Mouse (Mus musculus) embryonic facial prominence, embryonic 14.5 days (tissue): ENCODE data around the gene Herc1. TPM values are rescaled to one million over a fixed set of nuclear protein-coding genes. Genes with fewer than 3 reads are reported as not detected.

ENCODE experiments used
- ATAC-seq: fragments of 200-750 bp; cut with Nextera tagmentation; 2 replicates; pipeline ENCODE4 v1.8.0; 2017; ENCODE audit warnings: low read depth, moderate number of reproducible peaks, moderate TSS enrichment
- DNase-seq: peaks from one replicate; pipeline ENCODE4 v3.0.0-alpha.2; 2015; ENCODE audit warnings: low spot score
- H3K27ac ChIP-seq: fragments of 300-500 bp; sonication (generic); replicated peaks from 2 replicates; pipeline ENCODE4 v1.5.1; 2014; ENCODE audit warnings: low read depth, mild to moderate bottlenecking, low read length, moderate library complexity
- H3K27me3 ChIP-seq: fragments of 300-500 bp; sonication (generic); replicated peaks from 2 replicates; pipeline ENCODE4 v1.6.1; 2014; ENCODE audit warnings: low read length; ENCODE audit not compliant: control insufficient read depth, insufficient read depth
- H3K36me3 ChIP-seq: fragments of 300-500 bp; sonication (generic); 2 replicates; pipeline ENCODE4 v1.6.1; 2014; ENCODE audit warnings: low read length, mixed read lengths; ENCODE audit not compliant: control insufficient read depth, insufficient read depth
- H3K4me1 ChIP-seq: fragments of 300-500 bp; sonication (generic); 2 replicates; pipeline ENCODE4 v1.6.1; 2014; ENCODE audit warnings: antibody characterized with exemption, low read length; ENCODE audit not compliant: control insufficient read depth, insufficient read depth
- H3K4me2 ChIP-seq: fragments of 300-500 bp; sonication (generic); 2 replicates; pipeline ENCODE4 v1.6.1; 2014; ENCODE audit warnings: low read depth, mild to moderate bottlenecking, low read length, moderate library complexity, mixed read lengths
- H3K4me3 ChIP-seq: fragments of 300-500 bp; sonication (generic); 2 replicates; pipeline ENCODE4 v1.5.1; 2014; ENCODE audit warnings: low read depth, mild to moderate bottlenecking, low read length
- H3K9ac ChIP-seq: fragments of 300-500 bp; sonication (generic); 2 replicates; pipeline ENCODE4 v1.6.1; 2014; ENCODE audit warnings: low read depth, mild to moderate bottlenecking, low read length, moderate library complexity, mixed read lengths
- H3K9me3 ChIP-seq: fragments of 300-500 bp; sonication (generic); 2 replicates; pipeline ENCODE4 v1.6.1; 2016; ENCODE audit warnings: low read length; ENCODE audit not compliant: control insufficient read depth
- WGBS: fragments of 180-500 bp; shearing (Covaris S2); extraction: QIAGEN DNeasy Blood & Tissue Kit; methylation state at CpG from one replicate; pipeline ENCODE4 v1.1.7; 2014; 5-methylcytosine and 5-hydroxymethylcytosine counted together
- polyA plus RNA-seq: library from polyadenylated mRNA; unstranded; fragments of >200 nt; fragmentation: Nextera tagmentation; extraction: Ambion mirVana; gene quantifications from 2 replicates; pipeline ENCODE4 v1.2.1, GENCODE M21; 2014

Gene Herc1
- polyA plus RNA-seq, 1 experiment from 2014 or later: 20.0 TPM

DNA sequence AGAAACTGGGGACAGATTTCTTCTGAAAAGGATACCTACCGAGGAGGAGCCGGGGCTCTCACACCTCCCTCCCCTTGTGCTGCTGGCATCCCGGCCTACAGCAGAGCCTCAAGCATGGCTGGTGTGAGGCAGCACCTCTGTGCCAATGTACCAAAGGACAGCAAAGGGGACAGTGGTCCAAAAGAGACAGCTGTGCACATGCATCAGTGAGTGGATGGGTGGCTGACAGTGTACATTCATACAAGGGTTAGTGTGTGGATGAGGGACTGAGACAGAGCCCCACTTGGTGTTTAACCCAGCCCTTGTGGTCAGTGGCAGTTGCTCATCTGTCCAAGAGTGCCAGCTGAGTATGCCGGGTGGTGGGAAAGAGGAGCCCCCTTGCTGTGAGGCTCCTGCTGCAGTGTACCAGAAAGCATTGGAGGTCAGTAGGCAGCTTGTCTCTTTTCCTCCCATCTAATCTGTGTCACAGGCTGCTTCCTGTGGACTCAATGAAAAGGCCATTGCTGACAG lies 158.7 kb downstream of the Herc1 start:
- H3K27me3 ChIP-seq: no peaks in the 10 kb centered on the region
- H3K9ac ChIP-seq: no peak overlapping the region
- DNase-seq (no peak), ATAC-seq (no peak)
- peaks cover 11% of the 10 kb centered on the region for H3K4me1 ChIP-seq
- H3K4me3 ChIP-seq: no peak overlapping the region
- peaks cover 34% of the 10 kb centered on the region for H3K36me3 ChIP-seq
- H3K27ac ChIP-seq: no peak overlapping the region
- no peak overlapping the region for H3K4me2 ChIP-seq
- no peaks in the 10 kb centered on the region for H3K9me3 ChIP-seq
- WGBS: 88% methylated on average over 4 of the region's 4 CpGs

DNA sequence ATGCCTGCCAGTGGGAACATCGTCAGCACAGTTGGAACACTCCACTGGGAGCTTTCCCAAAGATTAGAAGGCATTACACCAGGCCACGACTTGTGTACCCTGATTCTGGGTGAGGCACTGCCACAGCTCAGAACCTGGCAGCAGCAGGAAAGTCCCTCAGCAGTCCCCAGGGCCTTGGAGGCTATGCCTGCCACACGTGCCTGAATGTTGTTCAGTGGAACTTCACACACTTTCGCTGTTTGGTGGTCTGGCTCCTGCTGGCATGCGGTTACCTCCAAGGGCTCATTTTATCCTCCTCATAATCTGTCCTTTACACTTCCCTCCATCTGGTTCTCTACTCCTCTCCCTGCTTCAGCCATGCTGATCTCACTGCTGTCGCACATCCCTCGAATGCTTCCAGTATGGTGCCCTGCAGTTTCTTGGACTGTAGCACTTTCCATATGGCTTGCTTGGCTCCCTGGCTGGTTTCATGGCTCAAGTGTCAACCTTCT lies 160.1 kb downstream of the Herc1 start:
- no peak for ATAC-seq
- H3K9ac ChIP-seq: peak overlapping the region; percentile 86; the same call in 1 of the 2 replicates
- peak overlapping the region; percentile 93; the same call in 1 of the 2 replicates for H3K4me2 ChIP-seq
- H3K4me3 ChIP-seq: no peak overlapping the region
- 65% methylated on average over 7 of the region's 7 CpGs for WGBS
- no peaks in the 10 kb centered on the region for H3K27me3 ChIP-seq
- peaks cover 11% of the 10 kb centered on the region for H3K4me1 ChIP-seq
- H3K36me3 ChIP-seq: peaks cover 29% of the 10 kb centered on the region
- peak overlapping the region; percentile 94 for H3K27ac ChIP-seq
- DNase-seq: no peak
- no peaks in the 10 kb centered on the region for H3K9me3 ChIP-seq

DNA sequence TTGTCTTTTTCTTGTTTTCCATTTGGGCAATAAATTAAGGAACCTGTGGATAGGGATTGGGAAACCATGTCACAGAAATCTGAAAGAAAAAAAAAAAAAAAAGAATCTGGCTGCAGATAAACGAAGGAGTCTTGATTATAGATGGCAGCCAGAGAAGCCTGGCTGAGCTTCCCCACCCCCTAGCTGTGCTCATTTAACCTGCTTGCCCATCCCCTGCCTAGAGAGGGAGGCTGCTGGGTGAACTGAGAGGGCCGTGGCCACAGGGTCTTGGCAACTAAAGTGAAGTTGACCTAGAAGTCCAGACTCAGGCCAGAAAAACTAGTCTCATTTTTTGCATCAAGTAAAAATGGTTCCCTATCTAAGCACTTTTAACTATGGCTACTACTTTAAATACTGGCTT lies 160.7 kb downstream of the Herc1 start:
- Histone ChIP-seq H3K4me1 (peaks cover 11% of the 10 kb centered on the region), H3K27ac (peak overlapping the region; percentile 94), H3K36me3 (peaks cover 28% of the 10 kb centered on the region), H3K27me3 (no peaks in the 10 kb centered on the region), H3K4me2 (peak overlapping the region; percentile 93), H3K9me3 (no peaks in the 10 kb centered on the region), H3K4me3 (peak overlapping the region; percentile 61), H3K9ac (peak overlapping the region; percentile 86)
- DNase-seq (peak; percentile 31), ATAC-seq (no peak)
- WGBS: 4% methylated on average over 2 of the region's 2 CpGs

DNA sequence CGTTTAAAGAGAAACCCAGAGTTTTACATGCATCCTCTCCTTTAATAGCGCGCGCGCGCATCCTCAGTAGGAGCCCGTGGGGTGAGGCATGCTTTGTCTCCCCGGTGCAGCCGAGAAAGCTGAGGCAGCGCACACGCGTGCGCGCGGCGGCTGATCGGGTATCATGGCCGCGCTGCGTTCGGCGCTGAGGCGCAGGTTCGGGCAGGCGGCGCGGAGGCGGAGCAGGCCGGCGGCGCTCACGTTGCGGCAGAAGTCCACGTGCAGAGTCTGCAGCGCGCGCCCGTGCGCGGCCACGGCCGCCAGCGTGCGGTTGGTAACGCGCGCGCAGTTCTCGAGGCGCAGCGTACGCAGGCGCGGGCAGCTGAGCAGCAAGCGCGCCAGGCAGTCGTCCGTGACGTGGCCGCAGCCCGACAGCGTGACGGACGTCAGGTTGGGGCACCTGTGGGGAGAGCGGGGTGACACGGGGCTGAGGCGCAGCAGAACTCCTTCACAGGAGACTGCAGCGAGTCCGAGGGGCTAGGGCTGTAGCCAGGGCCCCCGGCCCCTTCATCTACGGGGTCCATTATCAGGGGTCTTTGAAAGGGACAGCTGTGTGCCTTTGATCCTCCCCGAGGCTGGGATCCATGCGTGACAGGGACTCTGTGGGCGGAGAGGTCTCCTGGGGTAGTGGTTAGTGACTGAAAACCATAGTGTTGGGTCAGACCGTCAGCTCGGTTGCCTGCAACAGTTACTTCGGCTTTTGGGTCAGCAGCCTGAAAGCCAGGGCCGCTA lies 161.5 kb downstream of the Herc1 start:
- under 1% methylated on average over 61 of the region's 78 CpGs for WGBS
- DNase-seq (peak; percentile 97), ATAC-seq (peak; percentile 90)
- Histone ChIP-seq H3K27ac (peak overlapping the region; percentile 94), H3K9me3 (no peaks in the 10 kb centered on the region), H3K36me3 (peaks cover 32% of the 10 kb centered on the region), H3K4me1 (peaks cover 11% of the 10 kb centered on the region), H3K9ac (peak overlapping the region; percentile 86), H3K27me3 (no peaks in the 10 kb centered on the region), H3K4me3 (peak overlapping the region; percentile 61), H3K4me2 (peak overlapping the region; percentile 93)

DNA sequence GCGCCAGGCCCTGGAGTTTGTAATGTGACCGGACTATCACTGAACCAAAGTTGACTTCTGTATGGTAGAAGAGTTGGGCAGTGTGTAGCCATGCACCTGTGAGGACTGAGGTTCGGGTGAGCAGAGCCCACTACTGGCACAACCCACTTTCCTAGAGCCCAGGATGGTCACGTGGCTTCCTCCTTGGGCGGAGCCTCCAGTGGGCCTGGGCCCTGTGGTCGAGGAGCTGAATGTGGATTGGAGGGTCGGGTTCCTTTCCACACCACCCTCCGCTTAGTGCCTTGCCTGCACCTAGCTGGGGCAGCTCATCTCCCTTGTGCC lies 162.1 kb downstream of the Herc1 start:
- peak; percentile 96 for DNase-seq
- H3K9ac ChIP-seq: peak overlapping the region; percentile 86
- H3K27me3 ChIP-seq: no peaks in the 10 kb centered on the region
- 0% methylated on average over 8 of the region's 8 CpGs for WGBS
- H3K36me3 ChIP-seq: peaks cover 38% of the 10 kb centered on the region
- H3K4me3 ChIP-seq: peak overlapping the region; percentile 61
- peak; percentile 84 for ATAC-seq
- H3K4me1 ChIP-seq: peaks cover 11% of the 10 kb centered on the region
- no peaks in the 10 kb centered on the region for H3K9me3 ChIP-seq
- peak overlapping the region; percentile 94 for H3K27ac ChIP-seq
- peak overlapping the region; percentile 93 for H3K4me2 ChIP-seq

DNA sequence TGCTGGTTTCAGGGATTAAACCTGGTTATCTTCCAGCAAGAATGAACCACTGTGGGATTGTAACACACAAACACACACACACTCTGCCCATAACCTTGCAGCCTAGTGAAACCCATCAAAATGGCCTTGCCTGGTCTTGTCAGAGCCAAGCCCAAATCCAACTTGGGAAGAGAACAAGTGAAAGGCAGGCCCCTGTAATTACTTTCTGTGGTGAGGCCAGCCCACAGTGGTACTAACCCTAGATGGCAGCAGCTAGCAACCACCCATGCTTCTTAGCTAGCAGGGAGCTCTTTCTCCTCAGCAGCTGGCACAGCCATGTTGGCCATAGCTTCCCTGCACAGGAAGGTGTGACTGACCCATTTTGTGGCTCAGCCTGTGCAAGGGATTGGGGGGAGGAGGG lies 162.9 kb downstream of the Herc1 start:
- H3K27ac ChIP-seq: 0 out of 2 replicates have a peak overlapping the region, but pooled peaks have one; percentile 94
- no peak; the same call in 1 of the 2 replicates for ATAC-seq
- DNase-seq: peak; percentile 78
- H3K9ac ChIP-seq: no peak overlapping the region
- peaks cover 42% of the 10 kb centered on the region for H3K36me3 ChIP-seq
- peak overlapping the region; percentile 93; the same call in 1 of the 2 replicates for H3K4me2 ChIP-seq
- H3K4me1 ChIP-seq: peaks cover 11% of the 10 kb centered on the region
- H3K9me3 ChIP-seq: no peaks in the 10 kb centered on the region
- H3K27me3 ChIP-seq: no peaks in the 10 kb centered on the region
- no peak overlapping the region for H3K4me3 ChIP-seq

DNA sequence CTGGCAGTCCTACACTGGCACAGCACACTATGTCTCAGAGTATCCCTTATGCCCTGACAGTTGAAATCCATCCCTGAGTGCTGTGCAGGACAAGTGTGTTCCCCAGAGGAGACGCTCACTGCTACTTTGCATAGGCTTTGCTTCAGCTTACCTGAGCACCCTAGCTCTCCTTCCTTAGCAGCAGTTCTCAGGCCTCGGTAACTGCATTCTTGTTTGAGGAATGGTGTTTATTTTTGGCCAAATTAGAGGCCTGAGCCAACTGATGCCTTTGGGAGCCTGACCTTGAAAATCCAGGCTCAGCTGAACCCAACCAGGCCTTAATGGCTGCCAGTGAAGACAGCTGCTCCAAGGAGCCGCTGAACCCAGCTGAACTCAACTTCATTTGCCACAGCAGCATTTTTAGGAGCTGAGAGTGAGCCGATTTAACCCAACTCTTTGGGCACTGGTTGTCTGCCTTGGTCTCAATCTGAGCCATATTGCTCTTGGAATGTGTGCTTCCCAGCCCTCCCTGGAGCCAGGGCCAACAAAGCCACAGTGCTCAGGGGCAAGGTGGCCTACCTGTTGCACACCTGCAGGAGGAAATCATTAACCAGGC lies 163.5 kb downstream of the Herc1 start:
- DNase-seq: no peak
- no peak overlapping the region for H3K4me3 ChIP-seq
- no peak overlapping the region for H3K9ac ChIP-seq
- peaks cover 42% of the 10 kb centered on the region for H3K36me3 ChIP-seq
- no peak overlapping the region for H3K4me2 ChIP-seq
- peak overlapping the region; percentile 61 for H3K27ac ChIP-seq
- no peaks in the 10 kb centered on the region for H3K27me3 ChIP-seq
- peaks cover 11% of the 10 kb centered on the region for H3K4me1 ChIP-seq
- H3K9me3 ChIP-seq: no peaks in the 10 kb centered on the region
- 79% methylated on average over 4 of the region's 4 CpGs for WGBS
- ATAC-seq: no peak

DNA sequence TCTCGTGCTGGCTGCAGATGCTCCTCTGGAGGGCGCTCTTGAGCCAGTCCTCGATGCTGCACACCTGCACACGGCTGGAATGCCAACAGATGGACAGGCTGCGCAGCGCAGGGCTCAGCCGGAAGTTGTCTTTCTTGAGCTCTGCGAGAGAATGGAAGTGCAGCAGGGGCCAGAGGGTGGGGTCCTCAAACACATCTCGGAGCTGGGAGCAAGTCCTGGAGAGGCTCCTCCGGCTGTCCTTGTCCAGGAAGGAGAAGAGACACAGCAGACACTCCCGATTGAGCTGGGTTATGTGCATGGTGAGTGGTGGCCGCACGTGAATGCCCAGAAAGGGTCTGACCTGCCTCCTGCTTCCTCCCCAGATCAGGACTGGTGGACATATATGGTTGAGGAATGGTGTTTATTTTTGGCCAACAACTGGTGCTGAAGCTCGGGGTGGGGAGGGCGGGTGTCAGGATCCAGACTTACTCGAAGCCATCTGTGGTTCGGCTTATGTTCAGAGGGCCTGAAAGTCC lies 164.1 kb downstream of the Herc1 start, which contains the start of gene Fbxl22:
Fbxl22 (minus strand) TSS at position 338 of the 515 bp plus-strand sequence.
- Histone ChIP-seq H3K4me1 (peaks cover 11% of the 10 kb centered on the region), H3K4me3 (no peak within 1 kb of the TSS), H3K36me3 (peaks cover 41% of the 10 kb centered on the region), H3K27me3 (no peaks in the 10 kb centered on the region), H3K9me3 (no peaks in the 10 kb centered on the region), H3K4me2 (no peak within 1 kb of the TSS), H3K27ac (peak within 1 kb of the TSS; percentile 61), H3K9ac (0 out of 2 replicates have a peak within 1 kb of the TSS, but pooled peaks have one; percentile 28)
- no peak for ATAC-seq
- 66% methylated on average over 17 of the region's 17 CpGs for WGBS
- peak; percentile 39 for DNase-seq
